Mouse (Mus musculus) forebrain, embryonic 13.5 days (tissue): ENCODE results near the gene Hdac9. TPM values are rescaled to one million over a fixed set of nuclear protein-coding genes. Genes with fewer than 3 reads are reported as not detected.

Experiments
- ATAC-seq: fragments of 200-750 bp; cut with Nextera tagmentation; 2 replicates; pipeline ENCODE4 v1.8.0; 2017
- H3K27ac ChIP-seq: fragments of 300-500 bp; sonication (generic); 2 replicates; pipeline ENCODE4 v1.5.1; 2015; ENCODE audit warnings: inconsistent platforms, mild to moderate bottlenecking, moderate library complexity
- H3K27me3 ChIP-seq: fragments of 300-500 bp; sonication (generic); 2 replicates; pipeline ENCODE4 v1.6.1; 2015; ENCODE audit warnings: mild to moderate bottlenecking, inconsistent platforms
- H3K36me3 ChIP-seq: fragments of 300-500 bp; sonication (generic); 2 replicates; pipeline ENCODE4 v1.6.1; 2015; ENCODE audit warnings: mild to moderate bottlenecking, inconsistent platforms; ENCODE audit not compliant: poor library complexity, severe bottlenecking
- H3K4me1 ChIP-seq: fragments of 300-500 bp; sonication (generic); 2 replicates; pipeline ENCODE4 v1.6.1; 2015; ENCODE audit warnings: inconsistent platforms
- H3K4me2 ChIP-seq: fragments of 300-500 bp; sonication (generic); 2 replicates; pipeline ENCODE4 v1.6.1; 2015; ENCODE audit warnings: inconsistent platforms, mild to moderate bottlenecking, moderate library complexity
- H3K4me3 ChIP-seq: fragments of 300-500 bp; sonication (generic); 2 replicates; pipeline ENCODE4 v1.5.1; 2015; ENCODE audit warnings: mild to moderate bottlenecking, inconsistent platforms
- H3K9ac ChIP-seq: fragments of 300-500 bp; sonication (generic); 2 replicates; pipeline ENCODE4 v1.6.1; 2015; ENCODE audit warnings: mild to moderate bottlenecking, inconsistent platforms
- H3K9me3 ChIP-seq: fragments of 300-500 bp; sonication (generic); replicated peaks from 2 replicates; pipeline ENCODE4 v1.6.1; 2016; ENCODE audit warnings: inconsistent platforms
- WGBS: fragments of 180-500 bp; shearing (Covaris S2); methylation state at CpG from one replicate; pipeline ENCODE4 v1.1.7; 2015; 5-methylcytosine and 5-hydroxymethylcytosine counted together
- polyA plus RNA-seq: library from polyadenylated mRNA; unstranded; fragments of >200 nt; fragmentation: Nextera tagmentation; extraction: Ambion mirVana; gene quantifications from 2 replicates; pipeline ENCODE4 v1.2.1, GENCODE M21; 2015

Hdac9 gene
- polyA plus RNA-seq, 1 experiment from 2014 or later, result 10.5 TPM

- H3K4me2 ChIP-seq, result no peak overlapping the region
- ATAC-seq, result peak; percentile 43; the same call in 1 of the 2 replicates
- no peak overlapping the region for H3K27ac ChIP-seq
- no peaks in the 10 kb centered on the region for H3K9me3 ChIP-seq
- no peaks in the 10 kb centered on the region for H3K27me3 ChIP-seq
- no peak overlapping the region for H3K9ac ChIP-seq
- no peaks in the 10 kb centered on the region for H3K4me1 ChIP-seq
- no peaks in the 10 kb centered on the region for H3K36me3 ChIP-seq
- H3K4me3 ChIP-seq, result no peak overlapping the region
- 78% methylated on average over 3 of the region's 3 CpGs for WGBS
These were observed 347.4 kb downstream of the Hdac9 start for GRCm38 (mm10) chr12:34569472-34569871.

- no peak overlapping the region for H3K4me2 ChIP-seq
- peak; percentile 88 for ATAC-seq
These were observed 347.8 kb downstream of the Hdac9 start for GRCm38 (mm10) chr12:34569052-34569451.

GRCm38 (mm10) chr12:34562331-34562730 is 354.6 kb downstream of the Hdac9 start:
- Histone ChIP-seq H3K36me3 (no peaks in the 10 kb centered on the region), H3K27ac (no peak overlapping the region), H3K9me3 (no peaks in the 10 kb centered on the region), H3K4me2 (no peak overlapping the region), H3K27me3 (no peaks in the 10 kb centered on the region), H3K4me1 (no peaks in the 10 kb centered on the region), H3K4me3 (no peak overlapping the region), H3K9ac (no peak overlapping the region)
- WGBS, result 87% methylated on average over 2 of the region's 2 CpGs
- no peak for ATAC-seq

More at GRCm38 (mm10) chr12:34569052-34569451, 347.8 kb downstream of the Hdac9 start:
- H3K9me3 ChIP-seq, result no peaks in the 10 kb centered on the region
- WGBS, result 59% methylated on average over 3 of the region's 3 CpGs
- H3K27me3 ChIP-seq, result no peaks in the 10 kb centered on the region
- H3K27ac ChIP-seq, result no peak overlapping the region
- no peaks in the 10 kb centered on the region for H3K4me1 ChIP-seq
- H3K36me3 ChIP-seq, result no peaks in the 10 kb centered on the region
- no peak overlapping the region for H3K9ac ChIP-seq
- no peak overlapping the region for H3K4me3 ChIP-seq

GRCm38 (mm10) chr12:34559001-34559400 is 357.9 kb downstream of the Hdac9 start:
- 82% methylated on average over 5 of the region's 5 CpGs for WGBS

GRCm38 (mm10) chr12:34554803-34555202 is 362.1 kb downstream of the Hdac9 start:
- no peak for ATAC-seq
- Histone ChIP-seq H3K36me3 (no peaks in the 10 kb centered on the region), H3K4me3 (no peak overlapping the region), H3K4me2 (no peak overlapping the region), H3K4me1 (no peaks in the 10 kb centered on the region), H3K9ac (no peak overlapping the region), H3K9me3 (no peaks in the 10 kb centered on the region), H3K27ac (no peak overlapping the region), H3K27me3 (no peaks in the 10 kb centered on the region)

More at GRCm38 (mm10) chr12:34559001-34559400, 357.9 kb downstream of the Hdac9 start:
- Histone ChIP-seq H3K27ac (no peak overlapping the region), H3K27me3 (no peaks in the 10 kb centered on the region), H3K4me2 (no peak overlapping the region), H3K9me3 (no peaks in the 10 kb centered on the region), H3K4me1 (no peaks in the 10 kb centered on the region), H3K36me3 (no peaks in the 10 kb centered on the region), H3K4me3 (no peak overlapping the region), H3K9ac (no peak overlapping the region)
- ATAC-seq, result no peak

GRCm38 (mm10) chr12:34550268-34550667 is 366.6 kb downstream of the Hdac9 start:
- Histone ChIP-seq H3K36me3 (no peaks in the 10 kb centered on the region), H3K27ac (no peak overlapping the region), H3K4me2 (no peak overlapping the region), H3K9ac (no peak overlapping the region), H3K27me3 (no peaks in the 10 kb centered on the region), H3K4me1 (no peaks in the 10 kb centered on the region), H3K9me3 (no peaks in the 10 kb centered on the region), H3K4me3 (no peak overlapping the region)
- ATAC-seq, result peak; percentile 30; the same call in 1 of the 2 replicates
- WGBS, result 48% methylated on average over 9 of the region's 9 CpGs

GRCm38 (mm10) chr12:34529165-34529545 is 387.7 kb downstream of the Hdac9 start:
- no peaks in the 10 kb centered on the region for H3K9me3 ChIP-seq
- H3K27me3 ChIP-seq, result no peaks in the 10 kb centered on the region
- H3K4me2 ChIP-seq, result peak overlapping the region; percentile 61
- 11% methylated on average over 3 of the region's 3 CpGs for WGBS
- peak overlapping the region; percentile 79 for H3K27ac ChIP-seq
- H3K4me1 ChIP-seq, result peaks cover 33% of the 10 kb centered on the region
- H3K4me3 ChIP-seq, result 0 out of 2 replicates have a peak overlapping the region, but pooled peaks have one; percentile 38
- H3K9ac ChIP-seq, result no peak overlapping the region
- ATAC-seq, result peak; percentile 41
- no peaks in the 10 kb centered on the region for H3K36me3 ChIP-seq

- 1% methylated on average over 11 of the region's 11 CpGs for WGBS
- H3K27me3 ChIP-seq, result no peaks in the 10 kb centered on the region
- peak overlapping the region; percentile 61 for H3K4me2 ChIP-seq
- ATAC-seq, result peak; percentile 92
- peaks cover 33% of the 10 kb centered on the region for H3K4me1 ChIP-seq
- peak overlapping the region; percentile 60 for H3K9ac ChIP-seq
- peak overlapping the region; percentile 79 for H3K27ac ChIP-seq
- no peaks in the 10 kb centered on the region for H3K9me3 ChIP-seq
- peak overlapping the region; percentile 38 for H3K4me3 ChIP-seq
- H3K36me3 ChIP-seq, result no peaks in the 10 kb centered on the region
These were observed 388.4 kb downstream of the Hdac9 start for GRCm38 (mm10) chr12:34528201-34529164.

GRCm38 (mm10) chr12:34527761-34528160 is 389.1 kb downstream of the Hdac9 start:
- Histone ChIP-seq H3K4me2 (peak overlapping the region; percentile 61), H3K4me3 (peak overlapping the region; percentile 38), H3K27me3 (no peaks in the 10 kb centered on the region), H3K36me3 (no peaks in the 10 kb centered on the region), H3K9ac (peak overlapping the region; percentile 60), H3K27ac (peak overlapping the region; percentile 79), H3K9me3 (no peaks in the 10 kb centered on the region), H3K4me1 (peaks cover 33% of the 10 kb centered on the region)
- WGBS, result 62% methylated on average over 4 of the region's 4 CpGs
- ATAC-seq, result no peak

- Histone ChIP-seq H3K27ac (no peak overlapping the region), H3K9me3 (no peaks in the 10 kb centered on the region), H3K9ac (no peak overlapping the region), H3K36me3 (no peaks in the 10 kb centered on the region), H3K27me3 (no peaks in the 10 kb centered on the region), H3K4me3 (no peak overlapping the region), H3K4me1 (no peaks in the 10 kb centered on the region), H3K4me2 (no peak overlapping the region)
- 79% methylated on average over 2 of the region's 2 CpGs for WGBS
- ATAC-seq, result no peak
These were observed 395.4 kb downstream of the Hdac9 start for GRCm38 (mm10) chr12:34521468-34521867.

- ATAC-seq, result peak; percentile 16; the same call in 1 of the 2 replicates
- 75% methylated on average over 6 of the region's 6 CpGs for WGBS
- no peaks in the 10 kb centered on the region for H3K4me1 ChIP-seq
- H3K9ac ChIP-seq, result no peak overlapping the region
- H3K4me2 ChIP-seq, result no peak overlapping the region
- H3K4me3 ChIP-seq, result no peak overlapping the region
- H3K27ac ChIP-seq, result no peak overlapping the region
- H3K27me3 ChIP-seq, result no peaks in the 10 kb centered on the region
- no peaks in the 10 kb centered on the region for H3K9me3 ChIP-seq
- no peaks in the 10 kb centered on the region for H3K36me3 ChIP-seq
These were observed 399.9 kb downstream of the Hdac9 start for GRCm38 (mm10) chr12:34516769-34517562.

GRCm38 (mm10) chr12:34506345-34506744 is 410.6 kb downstream of the Hdac9 start:
- H3K27ac ChIP-seq, result no peak overlapping the region
- H3K9ac ChIP-seq, result no peak overlapping the region
- H3K27me3 ChIP-seq, result no peaks in the 10 kb centered on the region
- H3K4me1 ChIP-seq, result no peaks in the 10 kb centered on the region
- no peak overlapping the region for H3K4me2 ChIP-seq
- H3K4me3 ChIP-seq, result no peak overlapping the region
- H3K36me3 ChIP-seq, result no peaks in the 10 kb centered on the region
- ATAC-seq, result no peak
- WGBS, result 88% methylated on average over 1 of the region's 1 CpGs
- no peaks in the 10 kb centered on the region for H3K9me3 ChIP-seq
